Mouse (Mus musculus): Measurements from ENCODE around the gene Dnmt3a.

- TF ChIP-seq CTCF (IDR thresholded peaks at IDR 0.05; ENCODE audit: control insufficient read depth, insufficient read depth, insufficient read length) (peak; percentile 79), USF1 (IDR thresholded peaks at IDR 0.05; ENCODE audit: low read depth) (no peak), MAX (IDR thresholded peaks at IDR 0.05) (peak; percentile 34)
Measured at GRCm38 (mm10) chr12:3806271-3806684, 471 bp downstream of the Dnmt3a start.

All from C2C12 (cell line).